Mouse (Mus musculus): ENCODE data around the gene Tuft1.
"Not testable (repeated sequence)": the region's sequence is repeated elsewhere in the genome, so short reads cannot be mapped to it uniquely, and the experiment has no call there.

Tuft1 gene

DNA sequence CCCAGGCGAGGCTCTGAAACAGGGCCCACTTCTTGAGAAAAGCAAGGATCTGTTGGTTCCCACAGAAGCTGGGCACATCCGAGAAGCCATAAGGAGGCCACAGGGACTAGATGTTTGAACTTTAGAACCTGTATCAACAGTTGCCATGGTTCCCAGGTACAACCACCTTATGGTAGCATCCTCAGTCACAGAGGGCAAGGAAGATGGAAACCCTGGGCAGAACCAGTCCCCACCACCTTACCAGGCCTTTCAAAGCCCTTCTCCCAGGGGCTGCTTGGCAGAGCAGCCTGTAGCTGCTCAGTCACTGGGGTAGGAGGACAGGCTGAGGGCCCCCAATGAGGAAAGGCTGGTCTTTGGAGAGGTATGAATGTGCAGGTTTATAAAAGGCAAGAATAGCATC, 2.2 kb upstream of the Tuft1 start:
- not testable (repeated sequence) for DNase-seq (ENCODE audit: low spot score in 2 of 2)

DNA sequence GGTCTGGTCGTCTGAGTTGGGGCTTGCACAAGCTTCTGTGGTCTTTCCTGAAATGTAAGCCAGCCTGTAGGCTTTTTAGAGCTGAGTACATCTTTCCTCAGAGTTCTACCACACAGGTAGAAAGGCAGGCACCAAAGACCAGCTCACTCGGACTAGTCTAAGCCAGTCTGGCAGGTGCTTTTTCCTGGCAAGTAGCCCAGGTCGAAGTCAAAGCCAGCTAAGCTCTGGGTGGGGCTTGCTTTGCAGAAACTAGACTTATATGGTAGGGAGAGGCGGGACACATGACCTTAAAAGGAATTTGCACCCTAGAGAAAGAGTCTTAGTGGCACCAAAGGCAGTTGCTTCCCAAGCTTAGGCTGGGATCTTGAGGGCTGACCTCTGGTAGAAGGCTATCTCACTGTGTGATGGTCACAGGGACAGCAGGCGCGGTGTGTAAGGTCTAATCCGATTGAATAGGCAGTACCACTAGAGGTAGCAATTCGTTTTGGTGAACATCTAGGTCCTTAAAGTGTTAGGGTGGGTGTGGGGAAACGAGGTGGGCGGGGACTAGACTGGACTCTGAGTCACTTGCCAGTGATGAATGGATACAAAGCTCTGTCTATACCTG, 573 bp upstream of the Tuft1 start:
- DNase-seq (ENCODE audit: low spot score in 2 of 2), result peak in 1 of 2 experiments; percentile 22

DNA sequence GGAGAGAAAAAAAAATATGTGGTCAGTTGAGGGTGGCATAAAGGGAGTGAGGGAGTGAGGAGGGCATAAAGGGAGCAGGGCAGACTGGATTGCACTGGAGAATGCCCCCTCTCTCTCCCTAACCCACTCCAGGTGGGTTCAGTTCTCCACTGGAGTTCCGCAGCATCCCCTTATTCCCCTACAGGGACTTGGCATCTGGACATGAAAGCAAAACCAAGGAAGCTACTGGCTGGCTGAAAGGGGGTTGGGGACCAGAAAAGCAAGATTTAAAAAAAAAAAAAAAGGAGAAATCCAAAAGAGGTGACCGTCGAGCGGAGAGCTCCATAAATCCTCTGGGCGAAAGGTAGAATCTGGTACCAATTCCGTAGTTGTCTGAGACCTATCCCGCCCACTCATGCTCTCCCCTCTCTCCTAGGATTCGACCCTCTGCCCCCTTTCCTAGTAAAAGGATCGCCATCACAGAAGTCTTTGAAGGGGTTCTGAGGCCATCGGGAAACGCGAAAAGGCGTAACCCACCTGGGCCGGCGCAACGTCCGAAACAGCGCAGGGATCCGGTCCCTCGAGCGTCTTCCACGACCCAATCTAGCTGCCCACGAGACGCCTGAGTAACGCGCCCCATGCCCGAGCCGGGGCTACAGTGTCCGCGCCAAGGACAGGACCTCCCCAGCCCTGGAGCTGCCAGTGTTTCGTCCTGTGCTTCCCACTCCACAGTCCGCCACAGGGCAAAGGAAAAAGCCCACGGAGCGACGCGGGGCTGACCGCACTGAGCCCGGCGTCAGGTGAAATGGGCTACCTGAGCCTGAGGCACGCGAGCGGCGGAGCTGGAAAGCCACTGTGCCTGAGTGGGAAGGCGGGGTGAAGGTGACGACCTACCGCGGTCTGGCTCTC, 576 bp downstream of the Tuft1 start:
- not testable (repeated sequence) for DNase-seq (ENCODE audit: low spot score in 2 of 2)

DNA sequence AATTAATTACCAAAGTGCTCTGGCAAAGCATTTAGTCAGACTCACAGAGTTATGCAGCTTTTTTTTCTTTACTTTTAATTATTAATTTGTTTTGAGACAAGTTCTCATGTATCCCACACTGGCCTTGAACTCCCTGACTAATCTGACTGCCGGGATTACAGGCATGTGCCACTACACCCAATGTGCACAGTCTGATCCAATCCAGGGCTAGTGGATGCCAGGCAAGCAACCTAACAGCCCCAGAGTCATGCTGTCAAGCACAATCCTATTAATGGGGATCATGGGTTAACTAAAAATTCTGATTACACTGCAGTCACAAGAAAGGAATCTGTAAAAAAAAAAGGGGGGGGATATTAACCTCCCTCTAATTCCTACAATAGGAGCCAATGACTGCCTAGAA, 4.7 kb downstream of the Tuft1 start:
- DNase-seq (ENCODE audit: low spot score in 2 of 2), result not testable (repeated sequence)

DNA sequence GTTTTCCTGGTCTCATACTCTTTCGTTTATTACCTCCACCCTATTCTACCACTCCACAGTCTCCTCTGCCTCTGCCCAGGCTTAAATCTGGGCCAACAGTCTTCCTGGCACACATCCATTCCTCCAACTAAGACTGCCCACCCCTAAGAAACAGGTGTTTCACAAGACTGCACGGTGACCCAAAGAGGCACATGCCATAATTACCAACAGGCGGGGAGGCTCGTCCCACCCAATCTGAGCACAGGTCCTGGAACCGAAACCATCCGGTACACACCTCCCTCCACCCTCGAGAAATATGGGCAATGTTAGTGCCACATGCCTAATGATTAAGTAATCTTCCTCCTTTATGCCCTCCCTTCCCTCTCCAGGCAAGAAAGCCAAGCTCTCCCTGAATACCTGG, 8.3 kb downstream of the Tuft1 start:
- no peak for DNase-seq (ENCODE audit: low spot score in 2 of 2)

DNA sequence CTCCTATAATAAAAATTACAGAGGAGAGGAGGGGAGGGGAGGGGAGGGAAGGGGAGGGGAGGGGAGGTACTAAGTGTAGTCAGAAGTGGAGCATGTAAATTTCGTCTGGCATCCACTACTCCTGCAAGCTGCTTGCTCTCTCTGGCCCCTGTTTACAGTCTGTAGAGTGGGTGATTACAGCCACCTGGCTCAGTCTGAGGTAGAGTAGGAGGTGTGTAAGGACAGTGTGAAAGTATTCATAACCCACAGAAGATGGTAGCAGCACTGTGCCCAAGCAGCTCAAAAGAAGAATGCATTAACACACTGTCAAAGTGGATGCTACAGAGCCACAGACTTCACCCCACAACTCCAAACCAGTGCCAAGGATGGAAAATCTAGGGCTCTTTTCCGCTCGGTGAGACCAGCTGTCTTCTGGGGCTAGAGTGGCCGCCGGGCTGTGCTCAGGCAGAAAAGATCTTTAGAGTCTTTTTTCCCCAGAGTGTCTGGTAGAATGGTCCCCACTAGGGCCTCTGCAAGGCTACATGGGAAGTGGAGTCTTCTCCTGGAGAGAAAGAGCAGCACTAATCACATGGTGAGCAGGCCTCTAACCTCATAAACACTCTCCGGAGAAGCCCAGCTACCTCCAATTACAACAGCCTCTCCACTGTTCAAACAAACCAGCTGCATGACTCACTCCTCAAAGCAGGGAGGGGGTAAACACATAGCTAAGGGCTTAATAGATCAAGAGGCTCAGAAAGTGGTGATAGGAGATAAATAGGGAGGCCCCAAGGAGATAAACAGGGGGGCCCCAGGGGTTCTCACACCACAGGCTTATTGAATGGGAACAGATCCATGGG, 9.7 kb downstream of the Tuft1 start:
- no peak for DNase-seq (ENCODE audit: low spot score in 2 of 2)

DNA sequence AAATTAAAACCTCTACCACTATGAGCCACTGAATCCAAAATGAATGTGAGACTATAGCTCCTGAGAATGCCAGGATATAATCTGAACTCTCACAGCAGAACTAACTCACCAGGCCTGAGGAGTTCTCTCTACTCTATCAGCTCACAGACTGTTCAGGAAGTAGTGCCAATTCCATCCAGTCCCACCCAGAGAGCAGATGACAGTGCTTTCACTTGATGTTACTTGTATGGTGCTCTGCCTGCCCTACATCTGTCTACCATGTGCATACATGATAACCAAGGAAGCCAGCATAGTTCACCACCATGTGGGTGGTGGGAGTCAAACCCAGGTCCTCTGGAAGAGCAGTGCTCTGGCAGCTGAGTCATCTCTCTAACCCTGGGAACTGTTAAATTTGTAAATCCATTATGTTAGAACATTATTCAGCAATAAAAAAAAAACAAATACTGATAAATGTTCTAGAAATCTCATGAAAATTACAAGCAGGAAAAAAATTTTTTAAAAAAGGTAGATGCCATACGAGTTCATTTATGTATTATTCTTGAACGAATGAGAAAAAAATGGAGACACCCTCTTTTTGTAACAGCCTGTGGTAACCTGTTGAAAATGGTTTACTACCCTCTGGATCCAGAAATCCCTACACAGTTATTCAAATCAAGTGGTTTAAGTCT, 16.0 kb downstream of the Tuft1 start, which contains the start of gene Gm10972:
Gene Gm10972, plus strand, starts transcription at position 618 of the 668 bp plus-strand sequence.
- not testable (repeated sequence) for DNase-seq (ENCODE audit: low spot score in 2 of 2)

DNA sequence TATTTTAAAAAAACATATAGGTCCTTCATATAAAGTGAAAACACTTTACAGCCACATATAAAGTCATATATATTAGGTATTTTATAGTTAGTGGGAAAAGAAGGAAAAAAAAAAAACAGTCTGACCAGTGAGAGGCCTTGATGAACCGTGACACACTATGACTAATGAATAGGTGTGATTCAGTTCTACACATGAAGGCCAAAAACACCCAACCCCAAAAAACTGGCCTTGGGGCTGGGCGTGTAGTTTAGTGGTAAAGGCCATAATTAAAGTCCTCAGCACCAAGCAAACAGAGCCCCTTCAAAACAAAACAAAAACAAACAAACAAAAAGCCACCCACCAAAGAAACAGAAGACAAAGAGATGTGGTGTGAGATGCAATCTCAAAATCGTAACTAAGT, 28.8 kb downstream of the Tuft1 start:
- no peak for DNase-seq (ENCODE audit: low spot score in 2 of 2)

DNA sequence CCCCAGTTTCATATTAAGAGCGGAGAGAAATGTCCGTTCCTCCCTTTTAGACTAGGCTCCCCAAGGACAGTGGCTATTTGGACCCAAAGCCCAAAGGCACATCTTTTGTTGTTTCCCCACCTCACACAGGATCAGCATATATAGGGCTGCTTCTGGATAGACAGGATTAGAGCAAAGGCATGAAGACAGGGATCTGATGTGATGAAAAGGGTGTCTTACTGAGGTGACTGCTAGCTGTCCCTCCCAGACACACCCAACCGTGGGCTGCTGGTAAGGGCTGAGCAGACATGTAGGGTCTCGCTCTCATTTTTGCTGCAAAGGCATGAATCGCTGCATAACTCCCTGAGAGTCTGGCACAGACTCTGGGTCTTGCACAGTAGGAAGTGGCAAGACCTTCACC, 30.0 kb downstream of the Tuft1 start:
- DNase-seq (ENCODE audit: low spot score in 2 of 2), result no peak

DNA sequence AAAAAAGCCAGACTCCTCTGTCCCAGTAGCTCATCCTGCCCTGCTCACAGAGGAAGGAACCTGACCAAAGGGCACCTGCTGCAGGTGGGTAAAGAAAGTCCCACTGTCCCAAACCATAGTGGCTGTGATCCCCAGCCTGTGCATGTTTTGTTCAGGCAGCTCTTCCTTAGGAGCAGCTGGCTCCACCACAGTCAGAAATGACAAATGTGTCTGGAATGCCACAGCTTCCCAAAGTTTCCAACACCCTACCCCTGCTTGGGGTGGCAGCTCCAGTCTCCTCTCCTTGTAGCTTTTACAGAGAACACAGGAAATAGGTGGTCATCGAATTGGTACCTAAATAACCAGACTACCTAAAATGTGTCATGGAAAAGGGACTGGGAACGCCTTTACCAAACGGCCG, 34.4 kb downstream of the Tuft1 start:
- DNase-seq (ENCODE audit: low spot score in 2 of 2), result no peak

DNA sequence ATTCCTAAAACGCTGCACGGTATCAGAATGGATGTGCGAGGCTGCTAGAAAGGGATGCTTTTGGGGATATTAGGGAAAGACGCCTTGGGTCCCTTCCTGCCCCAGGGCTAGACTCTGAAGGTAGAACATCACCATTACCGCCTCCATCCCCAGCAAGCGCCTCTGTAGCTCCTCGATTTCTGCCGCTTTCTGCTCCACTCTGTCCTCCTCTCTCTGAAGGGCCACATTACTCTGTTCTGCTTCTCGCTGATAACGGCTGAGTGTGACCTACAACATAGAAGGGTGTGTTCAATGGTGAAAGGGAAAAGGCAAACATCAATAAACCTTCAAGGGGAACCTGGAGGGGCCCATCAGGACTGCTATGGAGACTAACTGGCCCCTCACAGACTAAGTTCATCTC, 36.1 kb downstream of the Tuft1 start:
- DNase-seq (ENCODE audit: low spot score in 2 of 2), result no peak

DNA sequence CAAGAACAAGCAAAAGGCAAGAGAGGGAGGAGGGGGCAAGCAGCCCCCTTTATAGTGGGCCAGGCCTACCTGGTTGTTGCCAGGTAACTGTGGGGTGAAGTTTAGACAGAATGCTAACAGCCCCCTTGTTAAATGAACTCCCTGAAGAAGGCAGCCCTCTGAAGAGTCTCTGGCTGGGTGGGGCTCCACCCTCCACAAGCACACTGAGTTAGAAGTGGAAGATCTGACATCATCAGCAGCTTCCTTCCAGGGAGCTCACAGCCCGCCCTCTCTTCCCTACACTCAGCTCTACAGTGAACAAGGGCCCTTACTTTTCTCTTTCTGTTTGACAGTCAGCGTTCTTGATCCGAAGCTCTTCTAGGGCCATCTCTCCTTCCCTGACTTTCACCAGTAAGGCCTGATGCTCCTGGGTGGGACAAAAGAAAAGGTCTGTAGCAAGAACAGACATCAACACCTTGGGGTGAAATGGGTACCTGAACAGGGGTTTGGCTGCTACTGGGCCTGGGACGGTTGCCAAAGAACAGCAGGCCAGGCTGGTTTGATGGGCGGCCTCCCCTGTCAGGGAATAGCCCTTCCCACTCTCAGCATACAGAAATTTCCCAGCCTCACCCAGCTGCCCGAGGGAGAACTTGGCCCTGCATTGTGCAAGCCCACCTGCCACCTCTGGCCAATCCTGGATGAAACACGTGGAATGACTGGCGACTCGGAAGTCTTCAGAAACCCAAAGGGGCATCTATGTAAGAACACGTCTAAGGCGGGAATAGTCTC, 36.7 kb downstream of the Tuft1 start:
- DNase-seq (ENCODE audit: low spot score in 2 of 2), result no peak

DNA sequence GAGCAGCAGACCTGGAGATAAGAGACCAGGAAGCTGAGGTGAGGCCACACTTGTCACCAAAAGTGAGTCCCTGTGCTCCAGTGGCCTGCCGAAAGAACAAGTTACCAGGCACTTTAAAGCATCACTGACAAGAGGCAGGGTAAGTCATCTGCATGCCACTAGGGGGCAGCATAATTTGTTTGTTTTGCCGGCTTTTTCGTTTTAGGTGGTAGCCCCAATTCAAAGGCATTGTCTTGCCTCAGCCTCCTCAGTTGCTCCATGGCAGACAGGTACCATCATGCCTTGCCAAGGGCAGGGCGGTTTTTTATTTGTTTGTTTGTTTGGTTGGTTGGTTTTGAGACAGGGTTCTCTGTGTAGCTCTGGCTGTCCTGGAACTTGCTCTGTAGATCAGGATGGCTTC, 42.0 kb downstream of the Tuft1 start:
- DNase-seq (ENCODE audit: low spot score in 2 of 2), result peak; percentile 39 to 67

DNA sequence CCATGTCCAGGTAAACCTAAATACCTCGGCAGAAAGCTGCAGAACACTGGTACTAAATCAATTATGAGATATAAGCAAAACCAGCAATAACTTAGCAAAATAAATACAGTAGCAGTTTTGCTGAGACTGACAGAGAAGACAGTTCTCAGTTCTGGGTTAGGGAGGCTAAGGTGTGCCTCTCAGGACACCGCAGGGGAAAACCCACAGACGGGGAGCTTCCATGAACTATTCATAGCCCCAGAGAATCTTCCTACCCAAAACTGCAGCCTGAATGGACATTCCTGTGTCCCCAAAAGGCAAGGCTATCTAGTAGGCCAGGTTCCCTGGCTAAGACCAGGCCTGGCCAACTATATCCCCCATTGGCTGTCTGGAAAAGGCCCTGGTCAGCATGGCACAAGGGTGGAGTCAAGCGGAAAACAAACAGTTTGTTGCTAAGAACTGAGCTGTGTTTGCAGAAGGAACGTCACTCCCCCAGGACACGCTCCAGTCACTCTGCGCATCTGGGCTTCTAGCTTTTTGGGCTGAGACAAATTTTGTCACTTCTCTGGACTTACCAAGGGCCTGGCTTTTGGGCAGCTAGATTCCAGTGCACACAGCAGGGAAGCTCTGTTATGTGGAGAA, 45.3 kb downstream of the Tuft1 start:
- no peak for DNase-seq (ENCODE audit: low spot score in 2 of 2)

DNA sequence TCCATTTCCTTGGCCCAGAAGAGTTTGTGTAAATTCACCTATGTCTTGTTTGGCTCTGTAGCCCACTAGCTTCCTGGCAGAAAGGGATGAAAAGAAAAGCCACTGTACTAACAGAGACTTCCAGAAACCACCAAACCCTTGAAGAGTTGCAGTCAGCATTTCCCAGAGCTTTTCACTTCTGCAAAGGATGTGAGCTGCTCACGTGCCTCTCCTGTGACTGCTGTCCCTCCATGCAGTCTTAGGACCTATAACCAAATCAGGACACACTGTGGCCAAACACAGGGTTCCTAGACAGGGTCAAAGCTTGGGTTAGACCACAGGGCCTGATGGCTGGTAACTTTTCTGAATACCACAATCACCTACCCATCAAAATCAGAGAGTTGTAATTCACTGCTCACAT, 46.4 kb downstream of the Tuft1 start:
- no peak for DNase-seq (ENCODE audit: low spot score in 2 of 2)

DNA sequence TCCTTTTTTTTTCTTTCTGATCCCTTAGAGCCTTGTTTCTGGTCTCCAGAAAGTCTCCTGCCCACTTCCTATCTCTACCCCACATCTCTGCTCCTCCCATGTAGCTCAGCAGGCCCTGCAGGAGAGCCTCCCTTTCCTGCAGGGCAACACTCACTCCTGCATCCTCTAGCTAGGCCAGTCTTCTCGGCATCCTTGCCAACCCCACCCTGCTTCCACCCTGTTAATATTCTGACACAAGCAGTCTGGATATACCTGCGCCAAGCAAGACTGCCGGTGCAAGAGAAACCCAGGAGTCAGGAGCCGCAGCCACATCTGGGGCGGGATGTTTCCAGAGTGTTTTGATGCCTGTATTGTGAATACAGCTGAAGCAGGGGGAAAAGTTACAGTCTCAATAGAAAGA, 46.8 kb downstream of the Tuft1 start:
- no peak for DNase-seq (ENCODE audit: low spot score in 2 of 2)

DNA sequence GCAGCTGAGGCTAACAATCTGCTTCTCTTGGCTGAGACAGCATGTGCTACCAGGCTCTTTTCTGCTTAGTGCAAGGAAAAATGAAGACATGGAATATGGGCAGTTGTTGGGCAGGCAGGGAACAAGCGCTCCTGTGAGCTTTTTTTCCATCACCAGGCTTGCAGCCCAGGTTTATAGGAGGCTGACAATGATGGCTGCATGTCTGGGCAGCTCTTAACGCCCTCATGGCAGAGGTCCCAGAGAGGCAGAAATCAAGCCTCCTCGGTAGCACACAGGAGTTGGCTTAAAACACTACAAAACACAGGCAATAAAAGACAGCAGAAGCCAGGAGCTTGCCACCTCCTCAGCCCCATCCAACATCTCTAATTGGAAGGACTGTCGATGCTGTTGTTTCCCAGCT, 47.3 kb downstream of the Tuft1 start:
- DNase-seq (ENCODE audit: low spot score in 2 of 2), result no peak

DNA sequence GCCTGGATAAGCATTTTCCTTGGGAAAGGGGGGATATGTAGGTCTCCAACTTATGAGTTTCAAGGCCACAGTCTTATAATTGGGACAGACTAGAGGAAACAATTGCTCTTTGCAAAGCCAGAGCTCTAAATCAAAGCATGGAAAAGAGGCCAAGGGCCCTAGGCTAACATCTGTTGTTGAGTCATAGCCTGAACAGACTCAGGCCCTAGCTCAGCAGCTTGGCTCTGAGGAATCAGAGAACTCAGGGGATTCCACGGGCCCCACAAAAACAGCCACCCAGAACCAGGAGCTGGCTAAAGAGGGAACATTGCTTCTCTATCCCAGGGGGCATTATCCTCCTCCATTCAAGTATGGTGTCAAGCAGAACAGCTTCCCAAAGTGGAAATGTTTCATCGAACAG, 48.1 kb downstream of the Tuft1 start:
- DNase-seq (ENCODE audit: low spot score in 2 of 2), result no peak

DNA sequence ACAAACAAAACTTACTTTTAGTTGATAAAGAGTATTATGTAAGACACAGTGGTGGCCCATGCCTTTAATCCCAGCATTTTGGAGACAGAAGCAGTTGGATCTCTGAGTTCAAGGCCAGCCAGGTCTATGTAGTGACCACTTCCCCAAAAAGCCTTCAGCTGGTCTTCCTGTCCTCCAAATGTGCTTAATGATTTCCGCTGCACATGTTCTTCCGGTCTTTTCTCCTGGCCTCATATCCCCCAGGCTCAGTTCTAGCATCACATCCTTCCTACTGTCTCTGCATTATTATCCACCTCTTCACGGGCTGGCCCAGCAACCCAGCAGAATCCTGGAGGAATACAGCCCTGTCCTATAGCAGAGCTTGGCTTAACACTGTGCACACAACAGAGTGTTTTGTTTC, 49.1 kb downstream of the Tuft1 start:
- no peak for DNase-seq (ENCODE audit: low spot score in 2 of 2)

DNA sequence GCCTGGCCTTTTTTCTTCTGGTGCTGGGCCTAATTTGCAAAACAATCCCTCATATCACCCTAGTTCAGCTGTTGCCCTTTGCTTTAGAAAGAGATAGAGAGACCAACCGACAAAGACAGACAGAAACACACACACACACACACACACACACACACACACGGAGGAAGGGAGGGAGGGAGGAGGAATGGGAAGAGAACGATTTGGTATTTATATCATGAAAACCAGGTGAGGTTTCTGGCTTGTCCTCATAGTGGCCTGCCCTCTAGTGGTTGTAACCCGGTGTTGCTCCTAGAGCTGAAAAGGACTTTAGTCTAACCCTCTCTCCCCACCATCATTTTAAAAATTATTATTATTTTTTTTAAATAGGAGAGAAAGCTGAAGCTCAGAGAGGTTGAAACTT, 56.7 kb downstream of the Tuft1 start:
- DNase-seq (ENCODE audit: low spot score in 2 of 2), result peak in 1 of 2 experiments; percentile 74
